Mouse (Mus musculus) embryonic fibroblast, embryonic 13.5 days (primary cell): ENCODE measurements around the gene Sh2d4b.

Experiments
- CTCF ChIP-seq: IDR thresholded peaks from 2 replicates; pipeline ENCODE4 v1.5.1; 2011; ENCODE audit warnings: mild to moderate bottlenecking, control low read depth, low read length, moderate library complexity, borderline replicate concordance; ENCODE audit not compliant: insufficient read depth
- POLR2A ChIP-seq: IDR thresholded peaks from 2 replicates; pipeline ENCODE4 v1.6.1; 2011; ENCODE audit warnings: low read depth, mild to moderate bottlenecking, control low read depth, low read length, moderate library complexity

- TF ChIP-seq CTCF (no peak), POLR2A (no peak)
These were observed 36.9 kb upstream of the Sh2d4b start for GRCm38 (mm10) chr14:40929943-40930342.
